Mouse (Mus musculus): ENCODE results near the gene Nab2. TPM values are rescaled to one million over a fixed set of nuclear protein-coding genes. Genes with fewer than 3 reads are reported as not detected.

Gene Nab2
- polyA plus RNA-seq, 1 experiment from 2014 or later = 4.0 TPM

- no peaks in the 10 kb centered on the region for H3K4me1 ChIP-seq (replicated peaks)
- H3K4me3 ChIP-seq = no peak overlapping the region
- no peaks in the 10 kb centered on the region for H3K9me3 ChIP-seq
- ATAC-seq (ENCODE audit: low read depth) = no peak
- no peak overlapping the region for H3K9ac ChIP-seq
- no peaks in the 10 kb centered on the region for H3K27me3 ChIP-seq
- H3K27ac ChIP-seq (replicated peaks) = no peak overlapping the region
- H3K4me2 ChIP-seq = no peak overlapping the region
- no peaks in the 10 kb centered on the region for H3K36me3 ChIP-seq
- 69% methylated on average over 7 of the region's 7 CpGs for WGBS
These were observed 35.6 kb downstream of the Nab2 start for GRCm38 (mm10) chr10:127632668-127633271.

DNA sequence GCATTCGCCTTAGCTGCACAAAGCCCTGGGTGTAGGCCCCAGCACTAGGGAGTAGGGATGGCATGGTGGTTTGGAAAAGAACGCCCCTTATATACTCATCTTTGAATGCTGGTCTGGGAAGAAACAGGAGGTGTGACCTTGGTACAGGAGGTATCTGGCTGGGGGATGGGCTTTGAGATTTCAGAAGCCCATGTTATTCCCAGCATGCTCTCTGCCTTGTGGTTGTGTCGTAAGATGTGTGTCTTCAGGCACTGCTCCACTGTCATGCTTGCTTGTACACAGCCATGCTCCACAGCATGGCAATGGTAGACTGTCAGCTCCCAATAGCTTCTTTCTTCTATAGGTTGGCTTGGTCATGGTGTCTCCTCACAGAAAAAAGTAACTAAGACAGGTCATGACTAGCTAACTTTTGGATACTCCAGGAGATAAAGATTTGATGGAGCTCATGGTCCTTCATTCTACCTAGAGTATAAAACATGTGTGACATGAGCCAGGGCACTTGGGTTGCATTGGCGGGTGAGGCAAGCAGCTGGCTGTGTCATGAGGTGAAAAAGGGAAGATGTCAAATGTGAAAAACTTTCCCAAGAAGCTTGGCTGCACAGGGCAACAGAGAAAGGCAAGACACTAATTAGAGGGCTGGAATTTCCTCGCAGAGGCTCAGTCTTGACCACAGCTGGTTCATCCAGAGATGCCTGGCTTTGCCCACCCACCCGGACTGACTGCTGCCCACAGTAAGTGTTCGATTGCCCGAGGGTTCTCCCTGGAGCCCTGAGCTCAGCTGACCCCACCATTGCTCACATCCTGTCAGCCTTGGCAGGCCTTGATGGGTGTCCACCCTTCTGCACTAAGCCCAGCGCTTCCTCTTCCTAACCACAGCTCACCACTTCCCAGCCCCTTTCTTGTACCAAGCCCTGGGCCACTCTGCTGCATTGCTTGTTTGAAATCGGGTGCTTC, 36.8 kb downstream of the Nab2 start:
- Histone ChIP-seq H3K36me3 (no peaks in the 10 kb centered on the region), H3K9ac (no peak overlapping the region), H3K4me2 (no peak overlapping the region), H3K27me3 (no peaks in the 10 kb centered on the region), H3K4me3 (no peak overlapping the region), H3K9me3 (no peaks in the 10 kb centered on the region), H3K4me1 (replicated peaks) (no peaks in the 10 kb centered on the region), H3K27ac (replicated peaks) (no peak overlapping the region)
- 82% methylated on average over 10 of the region's 10 CpGs for WGBS
- ATAC-seq (ENCODE audit: low read depth) = no peak

DNA sequence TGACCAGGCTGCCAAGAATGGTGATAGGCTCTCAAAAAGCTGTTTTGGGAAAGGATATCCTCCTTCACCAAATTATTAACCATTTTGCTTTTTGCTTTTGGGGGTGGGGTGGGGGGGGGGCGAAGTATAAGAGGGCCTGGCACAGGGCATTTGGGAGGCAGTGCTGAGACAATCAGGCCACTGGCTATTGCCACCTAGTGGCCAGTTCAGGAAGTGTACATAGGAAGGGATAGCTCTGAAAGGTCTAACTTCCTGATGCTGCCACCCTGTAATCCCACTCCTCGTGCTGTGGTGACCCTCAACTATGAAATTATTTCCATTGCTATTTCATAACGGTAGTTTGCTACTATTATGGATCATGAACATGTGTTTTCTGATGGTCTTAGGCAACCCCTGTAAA, 41.9 kb downstream of the Nab2 start:
- Histone ChIP-seq H3K9me3 (no peaks in the 10 kb centered on the region), H3K4me2 (no peak overlapping the region), H3K36me3 (no peaks in the 10 kb centered on the region), H3K27ac (replicated peaks) (no peak overlapping the region), H3K27me3 (no peaks in the 10 kb centered on the region), H3K4me1 (replicated peaks) (peaks cover 10% of the 10 kb centered on the region), H3K9ac (no peak overlapping the region), H3K4me3 (no peak overlapping the region)
- 87% methylated on average over 3 of the region's 3 CpGs for WGBS
- no peak for ATAC-seq (ENCODE audit: low read depth)

DNA sequence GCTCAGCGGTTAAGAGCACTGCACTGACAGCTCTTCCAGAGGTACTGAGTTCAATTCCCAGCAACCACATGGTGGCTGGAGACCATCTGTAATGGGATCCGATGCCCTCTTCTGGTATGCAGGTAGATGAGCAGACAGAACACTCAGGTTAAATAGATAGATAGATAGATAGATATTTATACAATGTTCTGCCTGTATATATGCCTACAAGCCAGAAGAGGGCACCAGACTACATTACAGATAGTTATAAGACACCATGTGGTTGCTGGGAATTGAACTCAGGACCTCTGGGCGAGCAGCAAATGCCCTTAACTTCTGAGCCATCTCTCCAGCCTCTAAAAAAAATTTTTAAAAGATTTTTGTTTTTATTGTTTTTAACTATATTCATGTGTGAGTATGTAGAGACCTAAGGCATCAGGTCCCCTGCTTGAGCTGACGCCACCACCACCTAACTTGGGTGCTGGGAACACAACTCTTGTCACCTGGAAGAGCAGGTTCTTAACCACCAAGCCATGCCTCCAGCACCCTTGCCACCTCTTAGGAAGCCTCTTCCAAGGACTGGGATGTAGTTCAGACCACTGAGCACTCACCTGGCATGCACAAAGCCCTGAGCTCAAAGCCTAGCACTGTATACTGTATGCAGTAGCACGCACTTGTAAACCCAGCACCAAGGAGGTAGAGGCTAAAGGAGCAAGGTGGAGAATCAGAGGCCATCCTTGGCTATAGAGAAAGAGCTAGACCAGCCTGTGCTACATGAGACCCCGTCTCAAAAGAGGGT, 44.7 kb downstream of the Nab2 start:
- H3K4me3 ChIP-seq = no peak overlapping the region
- no peak overlapping the region for H3K9ac ChIP-seq
- ATAC-seq (ENCODE audit: low read depth) = no peak
- H3K4me1 ChIP-seq (replicated peaks) = peaks cover 24% of the 10 kb centered on the region
- no peaks in the 10 kb centered on the region for H3K27me3 ChIP-seq
- no peak overlapping the region for H3K4me2 ChIP-seq
- 92% methylated on average over 6 of the region's 6 CpGs for WGBS
- no peaks in the 10 kb centered on the region for H3K9me3 ChIP-seq
- H3K36me3 ChIP-seq = no peaks in the 10 kb centered on the region
- no peak overlapping the region for H3K27ac ChIP-seq (replicated peaks)

DNA sequence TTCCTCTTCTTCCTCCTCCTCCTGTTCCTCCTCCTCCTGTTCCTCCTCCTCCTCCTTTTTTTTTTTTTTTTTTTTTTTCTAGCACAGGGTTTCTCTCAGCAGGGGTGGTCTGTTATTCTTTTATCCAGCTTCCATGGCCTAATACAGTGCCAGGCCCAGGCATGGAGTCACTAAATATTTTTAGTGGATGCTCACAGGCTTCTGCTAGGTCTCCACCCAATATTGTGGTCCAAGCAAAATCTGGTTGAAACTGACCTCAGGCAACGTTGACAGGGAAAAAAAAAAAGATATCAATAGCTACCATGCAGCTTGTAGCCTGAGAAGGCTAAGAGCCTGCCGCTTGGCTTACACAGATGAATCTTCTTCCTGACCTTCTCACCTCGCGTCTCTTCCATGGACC, 45.7 kb downstream of the Nab2 start:
- WGBS = 71% methylated on average over 4 of the region's 4 CpGs
- Histone ChIP-seq H3K27ac (replicated peaks) (0 out of 2 replicates have a peak overlapping the region, but pooled peaks have one; percentile 87), H3K36me3 (no peaks in the 10 kb centered on the region), H3K4me1 (replicated peaks) (peaks cover 34% of the 10 kb centered on the region), H3K27me3 (no peaks in the 10 kb centered on the region), H3K9ac (0 out of 2 replicates have a peak overlapping the region, but pooled peaks have one; percentile 73), H3K4me3 (no peak overlapping the region), H3K4me2 (no peak overlapping the region), H3K9me3 (no peaks in the 10 kb centered on the region)
- ATAC-seq (ENCODE audit: low read depth) = no peak

- Histone ChIP-seq H3K9ac (peak overlapping the region; percentile 73), H3K36me3 (peaks cover 2% of the 10 kb centered on the region; the same call in 1 of the 2 replicates), H3K4me3 (peak overlapping the region; percentile 91), H3K9me3 (no peaks in the 10 kb centered on the region), H3K4me1 (replicated peaks) (peaks cover 40% of the 10 kb centered on the region), H3K4me2 (peak overlapping the region; percentile 86), H3K27me3 (no peaks in the 10 kb centered on the region), H3K27ac (replicated peaks) (peak overlapping the region; percentile 87)
- ATAC-seq (ENCODE audit: low read depth) = peak; percentile 17; the same call in 1 of the 2 replicates
- under 1% methylated on average over 13 of the region's 13 CpGs for WGBS
These were observed 46.3 kb downstream of the Nab2 start for GRCm38 (mm10) chr10:127622057-127622392.

DNA sequence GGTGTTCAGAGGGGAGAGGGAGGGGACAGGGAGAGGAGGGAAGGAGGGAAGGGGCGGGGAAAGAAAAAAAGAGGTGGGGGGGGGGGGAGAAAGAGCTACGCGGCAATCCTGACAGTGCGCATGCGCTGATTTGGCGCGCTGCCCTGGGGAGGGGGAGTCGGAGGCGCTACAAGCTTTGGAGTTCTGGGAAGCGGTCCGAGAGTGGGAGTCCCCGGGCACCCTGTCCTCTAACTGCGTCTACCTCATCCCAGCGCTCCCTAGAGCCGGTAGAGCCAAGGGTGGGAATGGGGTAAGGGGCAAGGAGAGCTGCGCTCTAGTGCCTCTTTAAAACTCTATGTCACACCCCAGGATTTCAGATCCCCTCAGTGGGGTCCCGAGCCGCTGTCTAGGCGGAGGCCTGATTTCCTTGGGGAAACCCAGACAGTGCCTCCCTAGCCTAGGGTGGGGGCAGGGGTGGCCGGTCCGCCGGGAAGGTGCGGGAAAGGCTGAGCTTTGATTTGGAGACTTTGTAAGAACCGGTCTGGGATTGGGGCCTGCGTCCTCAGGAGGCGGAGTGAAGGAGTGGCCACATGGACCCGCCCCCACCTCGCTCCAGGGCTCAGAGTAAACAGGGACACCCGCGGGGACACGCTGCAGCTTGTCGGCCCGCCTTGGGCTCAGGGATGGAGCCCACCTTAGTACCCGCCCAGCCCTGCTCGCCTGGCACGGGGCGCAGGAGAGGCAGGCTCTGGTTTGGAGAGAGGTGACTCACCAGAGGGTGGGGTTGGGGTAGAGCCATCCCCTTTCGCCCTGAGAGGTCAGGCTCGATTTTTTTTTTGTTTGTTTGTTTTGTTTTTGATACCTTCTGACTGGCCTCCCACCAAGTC, 46.9 kb downstream of the Nab2 start:
- Histone ChIP-seq H3K9me3 (no peaks in the 10 kb centered on the region), H3K27ac (replicated peaks) (peak overlapping the region; percentile 95), H3K9ac (peak overlapping the region; percentile 98), H3K4me1 (replicated peaks) (peaks cover 46% of the 10 kb centered on the region), H3K36me3 (peaks cover 5% of the 10 kb centered on the region; the same call in 1 of the 2 replicates), H3K4me3 (peak overlapping the region; percentile 91), H3K27me3 (no peaks in the 10 kb centered on the region), H3K4me2 (peak overlapping the region; percentile 86)
- peak; percentile 84 for ATAC-seq (ENCODE audit: low read depth)
- 0% methylated on average over 38 of the region's 39 CpGs for WGBS

GRCm38 (mm10) chr10:127620406-127621190, 47.8 kb downstream of the Nab2 start, which contains the start of gene Lrp1:
Gene Lrp1, minus strand, starts transcription at chr10:127621148.
- under 1% methylated on average over 25 of the region's 32 CpGs for WGBS
- H3K27me3 ChIP-seq = no peaks in the 10 kb centered on the region
- ATAC-seq (ENCODE audit: low read depth) = peak; percentile 86
- H3K9ac ChIP-seq = peak within 1 kb of the TSS; percentile 98
- peaks cover 54% of the 10 kb centered on the region for H3K4me1 ChIP-seq (replicated peaks)
- no peaks in the 10 kb centered on the region for H3K9me3 ChIP-seq
- H3K4me3 ChIP-seq = peak within 1 kb of the TSS; percentile 91
- H3K36me3 ChIP-seq = peaks cover 5% of the 10 kb centered on the region; the same call in 1 of the 2 replicates
- peak within 1 kb of the TSS; percentile 86 for H3K4me2 ChIP-seq
- peak within 1 kb of the TSS; percentile 95 for H3K27ac ChIP-seq (replicated peaks)

DNA sequence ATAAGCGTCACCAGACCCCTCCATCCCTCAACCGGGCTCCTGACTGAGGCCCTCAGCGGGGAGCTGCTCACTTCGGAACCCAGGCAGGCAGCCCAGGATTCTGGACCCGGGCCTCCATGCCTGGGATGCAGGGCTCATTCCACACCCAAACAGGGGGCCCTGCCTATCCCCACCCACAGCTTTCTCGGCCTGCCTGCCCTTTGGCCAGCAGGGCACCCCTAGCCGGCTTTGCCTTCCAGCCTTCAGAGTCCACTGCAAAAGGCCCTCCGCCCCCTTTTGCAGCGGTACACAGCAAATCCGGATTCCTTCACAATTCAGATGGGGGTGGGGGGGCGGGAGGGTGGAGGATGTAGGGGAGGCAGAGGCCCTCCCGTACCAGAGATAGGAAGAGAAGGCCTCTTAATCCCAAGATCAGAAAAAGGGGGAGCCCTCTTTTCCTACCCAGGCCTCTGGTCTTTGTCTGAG, 48.4 kb downstream of the Nab2 start:
- ATAC-seq (ENCODE audit: low read depth) = peak; percentile 0; the same call in 1 of the 2 replicates
- Histone ChIP-seq H3K27ac (replicated peaks) (peak overlapping the region; percentile 95), H3K36me3 (peaks cover 5% of the 10 kb centered on the region; the same call in 1 of the 2 replicates), H3K9me3 (no peaks in the 10 kb centered on the region), H3K4me1 (replicated peaks) (peaks cover 61% of the 10 kb centered on the region), H3K27me3 (no peaks in the 10 kb centered on the region), H3K4me3 (peak overlapping the region; percentile 91), H3K9ac (peak overlapping the region; percentile 98), H3K4me2 (peak overlapping the region; percentile 86)
- under 1% methylated on average over 11 of the region's 12 CpGs for WGBS

DNA sequence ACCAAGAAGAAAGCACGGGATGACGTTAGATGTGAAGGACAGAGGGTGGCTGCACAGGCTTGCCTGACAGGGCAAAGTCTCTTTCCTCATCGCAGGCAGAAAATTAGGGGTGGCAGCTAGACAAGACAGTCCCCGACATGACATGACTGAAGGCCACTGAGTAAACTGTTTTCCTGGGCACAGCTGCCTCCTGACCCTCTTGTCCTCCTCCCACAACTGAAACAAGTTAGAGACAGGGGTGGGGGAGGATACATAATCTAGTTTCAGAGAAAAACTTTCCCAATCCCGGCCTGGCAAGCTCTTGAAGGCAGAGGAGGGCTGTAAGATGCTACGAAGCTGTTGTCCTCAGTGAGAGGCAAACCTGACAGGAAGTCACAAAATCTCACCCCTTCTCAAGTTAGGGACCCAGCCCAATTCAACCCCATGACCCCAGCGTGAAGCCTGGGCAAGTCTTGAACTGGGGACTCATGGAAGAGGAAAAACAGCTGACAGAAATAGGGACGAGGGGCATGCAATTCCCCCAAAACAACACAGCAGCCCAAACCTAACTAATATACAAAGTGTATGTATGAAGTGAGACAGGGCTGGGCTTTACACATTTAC, 49.1 kb downstream of the Nab2 start:
- H3K27me3 ChIP-seq = no peaks in the 10 kb centered on the region
- H3K4me2 ChIP-seq = peak overlapping the region; percentile 86
- H3K27ac ChIP-seq (replicated peaks) = peak overlapping the region; percentile 95; the same call in 1 of the 2 replicates
- H3K4me1 ChIP-seq (replicated peaks) = peaks cover 68% of the 10 kb centered on the region
- H3K9ac ChIP-seq = peak overlapping the region; percentile 98
- ATAC-seq (ENCODE audit: low read depth) = no peak
- WGBS = 35% methylated on average over 8 of the region's 8 CpGs
- peak overlapping the region; percentile 91 for H3K4me3 ChIP-seq
- H3K36me3 ChIP-seq = peaks cover 5% of the 10 kb centered on the region; the same call in 1 of the 2 replicates
- no peaks in the 10 kb centered on the region for H3K9me3 ChIP-seq

Measured in neural tube, embryonic 13.5 days (tissue).